Mouse (Mus musculus) stomach, postnatal 0 days (tissue): ENCODE results near the gene Gm20532.
A peak's percentile ranks its signal among the peaks of the same experiment; 100 is the strongest.

Experiments
- CTCF ChIP-seq: IDR thresholded peaks from 2 replicates; pipeline ENCODE4 v1.5.1; 2016; ENCODE audit warnings: antibody characterized with exemption, low read depth, mild to moderate bottlenecking, moderate library complexity
- EP300 ChIP-seq: optimal IDR thresholded peaks from 2 replicates; pipeline ENCODE3; 2016; ENCODE audit warnings: antibody characterized with exemption

DNA sequence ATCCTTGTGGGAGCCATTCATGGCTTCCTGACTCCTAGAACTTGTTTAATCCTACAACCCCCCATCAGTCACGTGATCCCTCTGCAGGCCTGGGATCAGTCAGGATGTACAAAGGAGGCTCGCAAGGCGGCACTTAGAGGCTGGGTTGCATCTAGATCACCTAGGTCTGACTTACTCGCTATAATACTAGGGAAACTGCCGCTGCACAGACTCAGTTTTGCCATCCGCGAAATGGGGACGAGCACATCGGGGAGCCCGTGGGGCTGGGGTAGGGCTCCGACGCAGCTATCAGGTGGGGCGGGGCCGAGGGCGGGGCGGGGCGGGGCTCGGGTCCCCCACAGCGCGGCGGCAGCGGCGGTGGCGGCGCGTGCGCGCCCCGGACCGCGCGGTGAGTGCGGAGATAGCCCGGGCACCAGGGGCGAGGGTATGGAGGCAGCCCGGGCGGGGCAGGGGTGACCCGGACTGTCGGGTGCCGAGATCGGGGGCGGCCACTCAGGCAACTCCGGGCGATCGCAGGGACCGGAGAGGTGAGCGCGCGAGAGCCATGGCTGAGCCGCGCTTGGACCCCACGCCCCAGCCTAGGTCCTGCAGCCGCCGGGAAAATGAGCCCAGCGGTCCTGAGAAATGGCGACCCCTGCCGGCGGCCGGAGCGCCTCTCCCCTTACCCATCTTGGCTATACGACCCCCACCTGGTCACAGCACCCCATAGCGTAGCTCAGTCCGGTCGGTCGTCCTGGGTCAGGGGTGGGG, at the start of gene Gm20532:
- TF ChIP-seq CTCF, result peak; percentile 70
- no peak for TF ChIP-seq EP300
